15 mouse cellular contexts compared by ENCODE assay signal in the genomic region with DNA sequence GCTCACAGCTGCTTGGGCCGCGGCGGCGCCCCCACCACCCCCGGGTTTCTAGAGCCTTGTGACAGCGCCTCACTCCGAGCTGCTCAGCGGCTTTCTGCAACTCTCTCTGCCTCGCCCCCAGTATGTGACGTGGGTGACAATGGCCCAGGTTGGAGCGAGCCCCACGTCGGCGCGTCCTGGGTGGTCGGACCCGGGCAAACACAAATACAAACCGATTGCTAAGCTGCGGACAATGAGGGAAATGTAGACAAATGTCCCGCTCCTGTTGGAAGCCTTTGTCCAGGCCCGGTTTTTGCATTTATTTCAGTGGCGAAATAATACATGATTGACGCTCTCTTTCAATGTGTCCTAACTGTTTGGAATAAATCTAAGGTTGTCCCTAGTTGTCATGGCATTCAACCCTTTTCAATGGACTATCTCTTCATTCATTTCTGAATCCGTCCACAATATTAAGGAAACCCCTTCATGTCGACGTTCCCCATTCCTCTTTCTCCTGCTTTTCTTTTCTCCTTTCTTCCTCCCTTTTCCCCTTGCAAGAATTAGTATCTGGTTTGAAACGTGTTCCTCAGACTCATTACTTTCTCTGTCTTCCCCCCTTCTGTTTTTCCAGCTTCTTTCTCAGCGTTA. TPM values are rescaled to one million over a fixed set of nuclear protein-coding genes. Genes with fewer than 3 reads are reported as not detected.
DNase-seq lines count a peak whose midpoint lies in the region; ATAC-seq lines count a peak whose summit lies in the region.
"Had no signal": no experiment of that assay in that cellular context is flagged by ENCODE, and none has a peak within 500 bp of the region (broad histone marks: within the 10 kb centered on the region; RNA-seq: fewer than 3 reads in every experiment).

No protein-coding gene starts in this region.

- H3K36me3 ChIP-seq in heart, embryonic 13.5 days: no peaks in the 10 kb centered on the region
- H3K36me3 ChIP-seq in embryonic facial prominence, embryonic 10.5 days (replicated peaks): no peaks in the 10 kb centered on the region
- no peaks in the 10 kb centered on the region for H3K36me3 ChIP-seq in hindbrain, embryonic 16.5 days (ENCODE audit: control insufficient read depth, insufficient read depth, low read length)
- no peaks in the 10 kb centered on the region for H3K36me3 ChIP-seq in neural tube, embryonic 11.5 days (ENCODE audit: control insufficient read depth, insufficient read depth, low read length)
- H3K36me3 ChIP-seq: liver, embryonic 15.5 days had no signal

- no peak overlapping the region for H3K27ac ChIP-seq in heart, embryonic 13.5 days (replicated peaks)
- no peak overlapping the region for H3K27ac ChIP-seq in embryonic facial prominence, embryonic 10.5 days (replicated peaks)
- no peak overlapping the region for H3K27ac ChIP-seq in hindbrain, embryonic 16.5 days (ENCODE audit: low read depth, low read length)
- no peak overlapping the region for H3K27ac ChIP-seq in neural tube, embryonic 11.5 days (ENCODE audit: low read depth, low read length)
- H3K27ac ChIP-seq: liver, embryonic 15.5 days had no signal

- DNase-seq in heart, postnatal 4 days: no peak
- DNase-seq in embryonic facial prominence, embryonic 10.5 days (ENCODE audit: low spot score): peak; percentile 65
- DNase-seq in neural tube, embryonic 11.5 days (ENCODE audit: low spot score): peak; percentile 70
- no peak for DNase-seq in spleen, postnatal 36 days (ENCODE audit: low spot score in 2 of 2)
- no peak for DNase-seq in kidney, postnatal 25 days
- DNase-seq in layer of hippocampus, adult 11-12 months (ENCODE audit: low spot score): no peak
- DNase-seq: cerebellum, adult 11 months; heart, postnatal 14 days; layer of hippocampus, adult 9-11 months; thymus, postnatal 36 days had no signal

- H3K9me3 ChIP-seq in heart, embryonic 13.5 days: no peaks in the 10 kb centered on the region
- H3K9me3 ChIP-seq in embryonic facial prominence, embryonic 10.5 days: no peaks in the 10 kb centered on the region
- H3K9me3 ChIP-seq in hindbrain, embryonic 16.5 days (ENCODE audit: control insufficient read depth, low read length): no peaks in the 10 kb centered on the region
- no peaks in the 10 kb centered on the region for H3K9me3 ChIP-seq in neural tube, embryonic 11.5 days (ENCODE audit: control insufficient read depth, low read length)
- H3K9me3 ChIP-seq: liver, embryonic 15.5 days had no signal

- H3K4me3 ChIP-seq in heart, embryonic 13.5 days: no peak overlapping the region
- peak overlapping the region; percentile 31; the same call in 1 of the 2 replicates for H3K4me3 ChIP-seq in embryonic facial prominence, embryonic 10.5 days
- H3K4me3 ChIP-seq in hindbrain, embryonic 16.5 days (ENCODE audit: low read length): no peak overlapping the region
- no peak overlapping the region for H3K4me3 ChIP-seq in neural tube, embryonic 11.5 days (ENCODE audit: low read depth, low read length)
- H3K4me3 ChIP-seq: liver, embryonic 15.5 days had no signal

- H3K4me1 ChIP-seq in heart, embryonic 13.5 days: peaks cover 28% of the 10 kb centered on the region
- H3K4me1 ChIP-seq in embryonic facial prominence, embryonic 10.5 days: peaks cover 29% of the 10 kb centered on the region
- peaks cover 4% of the 10 kb centered on the region; the same call in 1 of the 2 replicates for H3K4me1 ChIP-seq in hindbrain, embryonic 16.5 days (ENCODE audit: control insufficient read depth, insufficient read depth, low read depth, low read length)
- H3K4me1 ChIP-seq in neural tube, embryonic 11.5 days (ENCODE audit: control insufficient read depth, insufficient read depth, low read length): peaks cover 5% of the 10 kb centered on the region; the same call in 1 of the 2 replicates

- H3K9ac ChIP-seq in heart, embryonic 13.5 days: no peak overlapping the region
- no peak overlapping the region for H3K9ac ChIP-seq in hindbrain, embryonic 16.5 days (ENCODE audit: low read depth, low read length)
- no peak overlapping the region for H3K9ac ChIP-seq in neural tube, embryonic 11.5 days (ENCODE audit: low read length)
- H3K9ac ChIP-seq: liver, embryonic 15.5 days had no signal

- H3K27me3 ChIP-seq in heart, embryonic 13.5 days (replicated peaks): peaks cover 96% of the 10 kb centered on the region
- peaks cover 100% of the 10 kb centered on the region for H3K27me3 ChIP-seq in embryonic facial prominence, embryonic 10.5 days (replicated peaks; ENCODE audit: low read depth, poor library complexity, severe bottlenecking)
- H3K27me3 ChIP-seq in hindbrain, embryonic 16.5 days (replicated peaks; ENCODE audit: control insufficient read depth, insufficient read depth, low read length): peaks cover 36% of the 10 kb centered on the region
- H3K27me3 ChIP-seq in neural tube, embryonic 11.5 days (ENCODE audit: control insufficient read depth, insufficient read depth, low read length): peaks cover 95% of the 10 kb centered on the region

- 3% methylated on average over 28 of the region's 28 CpGs for WGBS in heart, embryonic 13.5 days
- WGBS in embryonic facial prominence, embryonic 10.5 days: under 1% methylated on average over 28 of the region's 28 CpGs
- whole genome bisulfite sequencing in hindbrain, embryonic 16.5 days: under 1% methylated on average over 28 of the region's 28 CpGs
- under 1% methylated on average over 28 of the region's 28 CpGs for WGBS in neural tube, embryonic 11.5 days

- 0 out of 2 replicates have a peak overlapping the region, but pooled peaks have one; percentile 6 for H3K4me2 ChIP-seq in heart, embryonic 13.5 days
- peak overlapping the region; percentile 6; the same call in 1 of the 2 replicates for H3K4me2 ChIP-seq in hindbrain, embryonic 16.5 days (ENCODE audit: low read length)
- H3K4me2 ChIP-seq in neural tube, embryonic 11.5 days (ENCODE audit: low read depth): 0 out of 2 replicates have a peak overlapping the region, but pooled peaks have one; percentile 1
- H3K4me2 ChIP-seq: liver, embryonic 15.5 days had no signal

- ATAC-seq in heart, embryonic 13.5 days (ENCODE audit: extremely low read depth, insufficient number of reproducible peaks, low FRiP score, low TSS enrichment): no peak
- ATAC-seq in hindbrain, embryonic 16.5 days: peak; percentile 74
- ATAC-seq in neural tube, embryonic 11.5 days (ENCODE audit: insufficient read depth, low FRiP score, low TSS enrichment): peak; percentile 45; the same call in 1 of the 2 replicates
- ATAC-seq: activated CD4-positive, CD25-positive, alpha-beta regulatory T cell, adult 4 months had no signal

RNA-seq across cellular contexts. Expression of a gene that starts 5.9 kb away (rescaled TPM):
- polyA plus RNA-seq in heart, embryonic 13.5 days (2015; fragmentation: Nextera tagmentation; extraction: Ambion mirVana): 0.33 TPM in 1 of 2 replicates, not detected in the other
- total RNA-seq in heart, postnatal 4 days (2021): not detected
- 1.2 and 2.8 TPM in 2 replicates for polyA plus RNA-seq in embryonic facial prominence, embryonic 10.5 days (2016; fragmentation: Nextera tagmentation; extraction: Ambion mirVana)
- polyA plus RNA-seq in hindbrain, embryonic 16.5 days (2015; fragmentation: Nextera tagmentation; extraction: Ambion mirVana): 3.3 and 4.2 TPM in 2 replicates
- 5.5 and 6.6 TPM in 2 replicates for polyA plus RNA-seq in neural tube, embryonic 11.5 days (2014; fragmentation: Nextera tagmentation; extraction: Ambion mirVana)
- total RNA-seq: heart, postnatal 14 days; monocyte, adult 5-6 weeks had no signal
- polyA plus RNA-seq: activated CD4-positive, CD25-positive, alpha-beta regulatory T cell, adult 4 months; liver, embryonic 15.5 days had no signal

Comparison
In these comparisons a context has a peak if more than half of its experiments do, and no peak if none do; other contexts are left out.
1. DNase-seq: peak in embryonic facial prominence, embryonic 10.5 days (single experiment) and neural tube, embryonic 11.5 days (single experiment); none in heart, postnatal 4 days (single experiment), spleen, postnatal 36 days (0 of 2), kidney, postnatal 25 days (0 of 2) and layer of hippocampus, adult 11-12 months (single experiment).
2. Peak in every context shown above with its lines, with median percentiles within 50 percentile points of each other: H3K4me2 ChIP-seq.